In the genomic region with DNA sequence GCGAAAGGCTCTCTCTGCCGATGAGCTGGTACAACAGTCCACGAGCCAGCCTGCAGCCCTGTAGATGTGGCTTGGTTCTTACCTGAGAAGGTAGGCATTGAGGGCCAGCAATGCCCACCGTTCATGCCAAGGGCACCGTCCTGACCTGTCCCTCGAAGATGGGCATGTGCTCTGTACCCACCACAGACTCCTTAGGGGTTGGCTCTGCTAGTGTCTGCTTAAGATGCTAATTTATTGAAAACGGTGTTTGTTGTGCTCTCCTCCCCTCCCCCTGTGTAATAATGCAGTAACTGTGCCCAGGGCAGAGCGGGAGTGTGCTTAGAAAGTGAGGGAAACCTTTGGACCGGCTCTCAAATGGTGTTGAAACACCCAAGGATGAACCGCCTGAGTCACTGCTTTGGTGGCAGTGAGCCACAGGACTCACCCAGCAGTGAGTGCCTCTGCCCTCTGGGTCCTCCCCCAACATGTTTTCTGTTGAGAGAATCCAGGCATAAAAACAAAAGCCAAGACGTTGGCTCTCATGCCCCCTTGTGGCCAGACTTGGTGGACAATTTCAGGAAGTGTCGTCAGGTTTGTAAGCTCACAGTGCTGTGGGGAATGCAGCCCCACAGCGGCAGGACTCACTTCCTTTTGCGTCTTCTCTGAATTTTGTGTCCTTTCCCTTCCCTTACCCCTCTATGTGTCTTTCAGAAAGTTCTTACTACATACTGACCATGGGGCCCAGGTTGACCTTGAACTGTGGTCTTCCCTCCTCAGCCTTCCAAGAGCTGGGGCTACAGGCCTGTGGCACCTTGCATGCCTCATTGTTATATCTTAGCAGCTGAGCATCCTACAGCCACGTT, we compare ENCODE assay signal across 8 mouse cellular contexts.
DNase-seq lines count a peak whose midpoint lies in the region; ATAC-seq lines count a peak whose summit lies in the region.

No protein-coding gene starts in this region.

- H3K9me3 ChIP-seq in intestine, embryonic 14.5 days (ENCODE audit: control insufficient read depth, low read length), result 0 out of 2 replicates have a peak, but pooled peaks cover 3% of the 10 kb centered on the region

- WGBS in intestine, embryonic 14.5 days, result 39% methylated on average over 15 of the region's 15 CpGs

- peaks cover 10% of the 10 kb centered on the region for H3K4me1 ChIP-seq in intestine, embryonic 14.5 days (replicated peaks; ENCODE audit: control insufficient read depth, insufficient read depth, low read length)

- no peak overlapping the region for H3K4me3 ChIP-seq in intestine, embryonic 14.5 days (ENCODE audit: low read depth, low read length)

- H3K36me3 ChIP-seq in intestine, embryonic 14.5 days (ENCODE audit: control insufficient read depth, insufficient read depth, low read length), result no peaks in the 10 kb centered on the region

- H3K9ac ChIP-seq in intestine, embryonic 14.5 days (ENCODE audit: low read length), result no peak overlapping the region

- H3K4me2 ChIP-seq in intestine, embryonic 14.5 days (ENCODE audit: low read length), result peak overlapping the region; percentile 22; the same call in 1 of the 2 replicates

- H3K27ac ChIP-seq in intestine, embryonic 14.5 days (ENCODE audit: low read depth), result no peak overlapping the region

- peak; percentile 92 for ATAC-seq in intestine, embryonic 14.5 days (replicated peaks; ENCODE audit: low FRiP score, low TSS enrichment, low read depth)

- DNase-seq in adipocyte (ENCODE audit: low spot score), result peak; percentile 100
- peak; percentile 92 for DNase-seq in embryo, embryonic 10 days (ENCODE audit: low spot score)
- peak; percentile 86 for DNase-seq in gastrocnemius, postnatal 25 days
- DNase-seq in intestine, embryonic 14.5 days (ENCODE audit: low spot score), result peak; percentile 97
- peak; percentile 95 to 97 for DNase-seq in left cerebral cortex, postnatal 14 days (ENCODE audit: low spot score in 2 of 2)
- peak; percentile 92 for DNase-seq in mesoderm, embryonic 11.5 days (ENCODE audit: low read depth, low spot score)
- DNase-seq in right cerebral cortex, postnatal 36 days (ENCODE audit: low spot score in 2 of 2), result peak; percentile 86 to 87
- peak; percentile 86 for DNase-seq in yolk sac, embryonic 10.5 days (ENCODE audit: low spot score)

- intact Hi-C loops in left cerebral cortex, postnatal 14 days (cut with DNase I), result loop anchor here (1.0 kb wide), 1 partner anchor 282 kb away; no protein-coding TSS in a partner anchor

- no peaks in the 10 kb centered on the region for H3K27me3 ChIP-seq in intestine, embryonic 14.5 days (replicated peaks; ENCODE audit: control insufficient read depth, insufficient read depth, low read length)
